Mouse (Mus musculus): Measurements from ENCODE around the gene Kdm2b. TPM values are rescaled to one million over a fixed set of nuclear protein-coding genes. Genes with fewer than 3 reads are reported as not detected.

Gene Kdm2b
- polyA plus RNA-seq, 1 experiment: 19.1 TPM

- Histone ChIP-seq H3K9me3 (no peaks in the 10 kb centered on the region), H3K4me3 (replicated peaks) (peak overlapping the region; percentile 33), H3K4me1 (peaks cover 64% of the 10 kb centered on the region), H3K36me3 (replicated peaks; ENCODE audit: low read length) (peaks cover 16% of the 10 kb centered on the region), H3K27me3 (replicated peaks) (no peaks in the 10 kb centered on the region)
- TF ChIP-seq FLI1 (IDR thresholded peaks at IDR 0.05; ENCODE audit: low read length): no peak
- TF ChIP-seq GATA1 (IDR thresholded peaks at IDR 0.05; ENCODE audit: borderline replicate concordance, low read length): no peak
These were observed 24.1 kb upstream of the Kdm2b start for GRCm38 (mm10) chr5:123013599-123014315.

DNA sequence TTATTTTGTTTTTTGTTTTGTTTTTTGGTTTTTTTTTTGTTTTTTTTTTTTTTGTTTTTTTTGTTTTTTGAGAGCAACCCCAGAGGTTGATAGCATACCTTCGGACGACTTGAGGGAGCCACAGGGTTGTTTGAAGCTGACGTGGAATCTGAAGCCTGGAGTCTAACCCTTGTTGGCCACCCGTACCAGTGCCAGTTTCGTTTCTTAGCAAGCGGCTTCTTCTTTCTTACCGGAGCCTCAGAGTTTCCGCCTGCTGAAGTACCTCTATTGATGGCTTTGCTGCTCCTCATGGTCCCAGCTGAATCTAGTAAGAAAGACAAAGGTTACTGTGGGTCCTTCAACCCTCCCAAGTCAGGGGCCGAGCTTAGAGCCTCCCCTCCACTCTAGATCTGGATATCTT lies 22.1 kb upstream of the Kdm2b start:
- no peaks in the 10 kb centered on the region for H3K36me3 ChIP-seq (replicated peaks; ENCODE audit: low read length)
- no peak for TF ChIP-seq GATA1 (IDR thresholded peaks at IDR 0.05; ENCODE audit: borderline replicate concordance, low read length)
- TF ChIP-seq FLI1 (IDR thresholded peaks at IDR 0.05; ENCODE audit: low read length): no peak
- H3K9me3 ChIP-seq: no peaks in the 10 kb centered on the region
- H3K27me3 ChIP-seq (replicated peaks): peaks cover 11% of the 10 kb centered on the region
- H3K4me3 ChIP-seq (replicated peaks): no peak overlapping the region
- peaks cover 44% of the 10 kb centered on the region for H3K4me1 ChIP-seq

DNA sequence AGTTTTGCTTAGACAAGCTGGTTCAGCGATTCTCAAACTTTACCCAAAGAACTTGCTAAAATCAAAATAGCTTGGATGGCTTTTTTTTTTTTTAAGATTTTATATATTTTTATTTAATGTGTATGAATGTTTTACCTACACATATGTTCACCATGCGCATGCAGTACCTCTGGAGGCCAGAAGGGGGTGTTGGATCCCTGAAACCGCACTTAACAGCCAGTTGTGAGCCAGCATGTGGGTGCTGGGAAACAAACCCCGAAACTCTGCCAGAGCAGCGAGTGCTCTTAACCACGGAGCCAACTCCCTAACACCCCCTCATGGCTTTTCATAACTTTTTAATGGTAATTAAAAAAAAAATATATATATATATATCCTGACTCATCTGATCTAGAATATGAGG lies 21.2 kb upstream of the Kdm2b start:
- H3K4me3 ChIP-seq (replicated peaks): no peak overlapping the region
- peaks cover 37% of the 10 kb centered on the region for H3K4me1 ChIP-seq
- H3K9me3 ChIP-seq: no peaks in the 10 kb centered on the region
- H3K36me3 ChIP-seq (replicated peaks; ENCODE audit: low read length): no peaks in the 10 kb centered on the region
- TF ChIP-seq FLI1 (IDR thresholded peaks at IDR 0.05; ENCODE audit: low read length) (no peak), GATA1 (IDR thresholded peaks at IDR 0.05; ENCODE audit: borderline replicate concordance, low read length) (no peak)
- H3K27me3 ChIP-seq (replicated peaks): peaks cover 18% of the 10 kb centered on the region

- Histone ChIP-seq H3K4me3 (replicated peaks) (peak overlapping the region; percentile 4), H3K36me3 (replicated peaks; ENCODE audit: low read length) (no peaks in the 10 kb centered on the region), H3K27me3 (replicated peaks) (peaks cover 27% of the 10 kb centered on the region), H3K9me3 (no peaks in the 10 kb centered on the region), H3K4me1 (peaks cover 42% of the 10 kb centered on the region)
- TF ChIP-seq FLI1 (IDR thresholded peaks at IDR 0.05; ENCODE audit: low read length) (no peak), GATA1 (IDR thresholded peaks at IDR 0.05; ENCODE audit: borderline replicate concordance, low read length) (no peak)
These were observed 20.2 kb upstream of the Kdm2b start for GRCm38 (mm10) chr5:123009873-123010272.

- peaks cover 27% of the 10 kb centered on the region for H3K27me3 ChIP-seq (replicated peaks)
- TF ChIP-seq GATA1 (IDR thresholded peaks at IDR 0.05; ENCODE audit: borderline replicate concordance, low read length) (no peak), FLI1 (IDR thresholded peaks at IDR 0.05; ENCODE audit: low read length) (no peak)
- peaks cover 35% of the 10 kb centered on the region for H3K4me1 ChIP-seq
- no peak overlapping the region for H3K4me3 ChIP-seq (replicated peaks)
- H3K9me3 ChIP-seq: no peaks in the 10 kb centered on the region
- H3K36me3 ChIP-seq (replicated peaks; ENCODE audit: low read length): no peaks in the 10 kb centered on the region
These were observed 19.4 kb upstream of the Kdm2b start for GRCm38 (mm10) chr5:123008877-123009493.

DNA sequence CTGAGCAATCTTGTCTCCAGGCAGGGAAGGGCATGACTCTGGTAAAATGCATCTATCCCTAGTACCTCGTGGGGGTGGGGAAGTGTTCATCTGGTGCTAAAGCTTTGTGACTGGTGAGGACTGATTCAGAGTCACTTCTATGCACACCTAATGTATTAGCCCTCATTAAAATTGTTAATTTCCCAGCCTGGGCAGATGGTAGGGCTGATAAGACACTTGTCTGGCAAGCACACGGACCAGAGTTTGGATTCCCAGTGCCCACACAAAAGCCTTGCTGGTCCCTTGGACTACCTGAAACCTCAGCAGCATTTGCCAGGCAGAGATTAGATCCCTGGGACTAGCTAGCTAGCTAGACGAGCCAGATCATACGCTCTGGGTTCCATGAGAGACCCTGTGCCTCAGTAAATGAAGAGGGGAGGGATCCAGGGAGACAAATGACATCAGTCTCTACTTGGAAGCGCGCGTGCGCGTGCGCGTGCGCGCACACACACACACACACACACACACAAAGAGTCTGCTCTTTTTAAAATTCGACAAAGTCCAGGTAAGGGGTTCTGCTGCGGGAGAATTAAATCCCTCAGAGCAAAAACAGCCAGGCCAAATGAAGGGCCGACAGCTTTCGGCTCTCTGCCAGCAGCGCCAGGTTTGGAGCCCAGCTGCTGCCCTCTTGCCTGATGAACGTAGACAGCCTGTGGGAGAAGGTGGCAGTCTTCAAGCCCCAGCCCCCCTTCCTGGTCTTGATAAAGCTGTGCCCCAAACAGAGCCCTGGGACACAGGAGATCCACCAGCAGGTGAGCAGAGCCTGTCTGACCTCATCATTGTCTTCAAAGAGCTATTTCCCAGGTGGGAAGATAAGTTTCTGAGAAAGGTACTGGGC lies 16.3 kb upstream of the Kdm2b start:
- Histone ChIP-seq H3K4me1 (peaks cover 39% of the 10 kb centered on the region), H3K27me3 (replicated peaks) (peaks cover 30% of the 10 kb centered on the region), H3K36me3 (replicated peaks; ENCODE audit: low read length) (no peaks in the 10 kb centered on the region), H3K4me3 (replicated peaks) (no peak overlapping the region), H3K9me3 (no peaks in the 10 kb centered on the region)
- TF ChIP-seq GATA1 (IDR thresholded peaks at IDR 0.05; ENCODE audit: borderline replicate concordance, low read length): no peak

GRCm38 (mm10) chr5:123000901-123001300 lies 11.3 kb upstream of the Kdm2b start:
- peaks cover 13% of the 10 kb centered on the region for H3K27me3 ChIP-seq (replicated peaks)

GRCm38 (mm10) chr5:122997205-122998204 lies 7.9 kb upstream of the Kdm2b start:
- no peaks in the 10 kb centered on the region for H3K27me3 ChIP-seq (replicated peaks)
- H3K36me3 ChIP-seq (replicated peaks; ENCODE audit: low read length): peaks cover 13% of the 10 kb centered on the region
- TF ChIP-seq FLI1 (IDR thresholded peaks at IDR 0.05; ENCODE audit: low read length) (no peak), GATA1 (IDR thresholded peaks at IDR 0.05; ENCODE audit: borderline replicate concordance, low read length) (no peak)
- H3K4me1 ChIP-seq: peaks cover 34% of the 10 kb centered on the region
- no peaks in the 10 kb centered on the region for H3K9me3 ChIP-seq
- no peak overlapping the region for H3K4me3 ChIP-seq (replicated peaks)

More at GRCm38 (mm10) chr5:123000901-123001300, 11.3 kb upstream of the Kdm2b start:
- H3K4me1 ChIP-seq: peaks cover 27% of the 10 kb centered on the region
- H3K4me3 ChIP-seq (replicated peaks): no peak overlapping the region
- peaks cover 6% of the 10 kb centered on the region for H3K36me3 ChIP-seq (replicated peaks; ENCODE audit: low read length)
- TF ChIP-seq FLI1 (IDR thresholded peaks at IDR 0.05; ENCODE audit: low read length): no peak
- TF ChIP-seq GATA1 (IDR thresholded peaks at IDR 0.05; ENCODE audit: borderline replicate concordance, low read length): no peak
- no peaks in the 10 kb centered on the region for H3K9me3 ChIP-seq

DNA sequence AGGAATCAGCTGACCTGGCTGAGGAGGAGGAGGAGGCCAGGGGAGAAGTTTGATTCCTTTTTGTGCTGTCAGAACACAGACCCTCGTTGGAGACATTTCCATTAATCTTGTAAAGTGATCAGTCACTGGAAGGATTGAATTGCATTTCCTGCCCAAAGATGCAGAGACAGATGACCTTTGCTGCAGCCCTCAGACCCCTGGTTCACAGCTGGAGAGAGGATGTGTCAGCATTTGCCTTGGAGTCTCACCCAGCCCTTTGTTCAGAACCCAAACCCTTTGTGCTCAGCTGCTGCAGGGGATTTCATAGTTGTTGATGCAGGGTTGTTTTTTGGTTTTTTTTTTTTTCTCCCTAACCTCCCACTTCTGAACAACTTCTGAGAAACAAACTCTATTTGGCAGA lies 5.3 kb upstream of the Kdm2b start:
- H3K4me1 ChIP-seq: peaks cover 43% of the 10 kb centered on the region
- peaks cover 13% of the 10 kb centered on the region for H3K36me3 ChIP-seq (replicated peaks; ENCODE audit: low read length)
- no peak for TF ChIP-seq FLI1 (IDR thresholded peaks at IDR 0.05; ENCODE audit: low read length)
- TF ChIP-seq GATA1 (IDR thresholded peaks at IDR 0.05; ENCODE audit: borderline replicate concordance, low read length): no peak

More for the DNA sequence above, 5.3 kb upstream of the Kdm2b start:
- H3K9me3 ChIP-seq: no peaks in the 10 kb centered on the region
- H3K27me3 ChIP-seq (replicated peaks): no peaks in the 10 kb centered on the region
- H3K4me3 ChIP-seq (replicated peaks): no peak overlapping the region

Data from megakaryocyte, embryonic 14.5 days (primary cell).